Mouse (Mus musculus) lung, postnatal 0 days (tissue): ENCODE results near the gene Cd44.

Experiments used
- CTCF ChIP-seq: IDR thresholded peaks from 2 replicates; pipeline ENCODE4 v1.5.1; 2016; ENCODE audit warnings: antibody characterized with exemption, mild to moderate bottlenecking
- EP300 ChIP-seq: IDR thresholded peaks from 2 replicates; pipeline ENCODE4 v1.6.1; 2016; ENCODE audit warnings: antibody characterized with exemption, mild to moderate bottlenecking, control low read depth

GRCm38 (mm10) chr2:102878513-102878912 is 23.0 kb downstream of the Cd44 start:
- TF ChIP-seq CTCF = no peak
- no peak for TF ChIP-seq EP300
